Mouse (Mus musculus): ENCODE measurements around the gene Prmt2. TPM values are rescaled to one million over a fixed set of nuclear protein-coding genes. Genes with fewer than 3 reads are reported as not detected.

Prmt2 gene
- 59.4 and 61.7 TPM in 2 replicates for polyA plus RNA-seq (2015; fragmentation: Nextera tagmentation; extraction: Ambion mirVana)

DNA sequence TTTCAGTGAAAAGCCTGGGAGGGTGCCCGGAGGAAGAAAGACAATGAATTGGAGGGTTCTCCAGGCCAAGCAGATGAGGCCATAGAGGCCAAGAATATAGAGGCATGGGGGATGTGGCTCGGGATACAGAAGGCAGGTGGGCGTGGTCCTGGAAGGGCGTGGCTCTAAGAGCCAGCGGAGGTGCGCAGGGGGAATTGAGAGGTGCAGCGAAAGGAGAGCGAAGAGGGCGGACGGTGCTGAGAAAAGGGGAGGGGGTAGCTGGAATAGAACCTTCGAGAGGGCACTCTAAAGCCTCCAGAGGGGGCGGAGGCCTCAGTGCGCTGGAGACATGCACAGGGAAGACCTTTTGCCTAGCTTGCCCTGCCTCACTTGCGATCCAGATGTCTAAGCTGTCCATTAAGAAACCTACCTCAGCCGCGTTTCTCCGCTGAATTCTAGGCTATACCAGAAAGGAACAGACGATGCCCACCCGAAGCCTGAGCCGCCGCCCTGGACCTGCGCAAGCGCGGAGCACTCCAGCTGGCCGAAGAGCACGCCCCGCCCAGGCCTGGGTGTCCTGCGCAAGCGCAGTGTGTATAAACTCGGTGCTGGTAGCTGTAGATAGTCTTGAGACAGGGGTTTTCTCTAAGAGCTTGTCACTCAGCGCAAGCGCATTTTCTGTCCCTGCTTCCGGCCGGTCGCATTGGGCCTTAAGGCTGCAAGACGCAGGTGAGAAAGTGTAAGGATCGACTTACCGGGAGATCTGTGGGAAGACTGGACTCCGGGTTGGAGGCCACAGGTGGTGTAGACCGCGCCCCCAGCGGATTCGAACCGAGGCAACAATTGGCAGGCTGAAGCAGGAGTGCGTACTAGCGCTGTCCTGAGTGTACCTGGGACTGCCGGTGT is at the start of gene Prmt2:
TSS of gene Prmt2 (minus strand) at position 525 of the 885 bp plus-strand sequence.
- peaks cover 9% of the 10 kb centered on the region; the same call in 1 of the 2 replicates for H3K4me1 ChIP-seq
- ATAC-seq (ENCODE audit: insufficient number of reproducible peaks, low FRiP score, low TSS enrichment, low read depth), result peak; percentile 95
- under 1% methylated on average over 47 of the region's 47 CpGs for WGBS
- H3K4me2 ChIP-seq (replicated peaks), result peak within 1 kb of the TSS; percentile 70
- H3K9ac ChIP-seq, result peak within 1 kb of the TSS; percentile 45
- H3K4me3 ChIP-seq (replicated peaks), result peak within 1 kb of the TSS; percentile 70
- no peaks in the 10 kb centered on the region for H3K36me3 ChIP-seq
- H3K27me3 ChIP-seq, result no peaks in the 10 kb centered on the region
- peak within 1 kb of the TSS; percentile 90 for H3K27ac ChIP-seq (replicated peaks)
- H3K9me3 ChIP-seq (replicated peaks), result no peaks in the 10 kb centered on the region

- peaks cover 82% of the 10 kb centered on the region for H3K36me3 ChIP-seq
- H3K4me2 ChIP-seq (replicated peaks), result no peak overlapping the region
- H3K4me3 ChIP-seq (replicated peaks), result no peak overlapping the region
- 70% methylated on average over 5 of the region's 5 CpGs for WGBS
- H3K27ac ChIP-seq (replicated peaks), result no peak overlapping the region
- ATAC-seq (ENCODE audit: insufficient number of reproducible peaks, low FRiP score, low TSS enrichment, low read depth), result no peak
- H3K27me3 ChIP-seq, result no peaks in the 10 kb centered on the region
- no peaks in the 10 kb centered on the region for H3K9me3 ChIP-seq (replicated peaks)
- H3K9ac ChIP-seq, result no peak overlapping the region
- no peaks in the 10 kb centered on the region for H3K4me1 ChIP-seq
Observed at GRCm38 (mm10) chr10:76278541-76279097, 41.0 kb upstream of the Prmt2 start.

DNA sequence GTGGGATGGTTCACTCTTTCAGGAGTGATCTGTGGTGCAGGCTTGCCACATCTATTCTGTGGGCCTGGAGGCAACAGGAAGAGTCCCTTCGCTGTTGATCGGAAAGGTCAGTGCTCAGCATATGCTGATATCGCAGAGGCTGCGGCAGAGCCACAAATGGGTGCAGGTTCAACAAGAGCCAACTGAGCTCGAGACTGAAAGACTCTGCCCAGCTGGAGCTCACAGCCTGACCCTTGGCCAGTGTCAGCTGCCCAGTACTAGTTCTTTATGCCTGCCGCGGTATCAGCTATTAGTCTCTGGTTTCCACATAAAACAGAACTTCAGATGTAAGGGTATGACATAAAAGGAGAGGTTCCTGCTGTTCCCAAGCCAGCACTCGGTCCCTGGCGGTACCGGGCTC is 37.6 kb upstream of the Prmt2 start:
- no peak overlapping the region for H3K4me2 ChIP-seq (replicated peaks)
- WGBS, result 83% methylated on average over 10 of the region's 10 CpGs
- peaks cover 76% of the 10 kb centered on the region for H3K36me3 ChIP-seq
- no peak overlapping the region for H3K27ac ChIP-seq (replicated peaks)
- H3K9ac ChIP-seq, result no peak overlapping the region
- H3K4me1 ChIP-seq, result no peaks in the 10 kb centered on the region
- no peak overlapping the region for H3K4me3 ChIP-seq (replicated peaks)
- ATAC-seq (ENCODE audit: insufficient number of reproducible peaks, low FRiP score, low TSS enrichment, low read depth), result no peak
- no peaks in the 10 kb centered on the region for H3K9me3 ChIP-seq (replicated peaks)
- H3K27me3 ChIP-seq, result no peaks in the 10 kb centered on the region

GRCm38 (mm10) chr10:76271238-76271637 is 33.6 kb upstream of the Prmt2 start:
- no peaks in the 10 kb centered on the region for H3K27me3 ChIP-seq
- no peak overlapping the region for H3K9ac ChIP-seq
- 42% methylated on average over 8 of the region's 8 CpGs for WGBS
- no peak overlapping the region for H3K4me3 ChIP-seq (replicated peaks)
- no peak for ATAC-seq (ENCODE audit: insufficient number of reproducible peaks, low FRiP score, low TSS enrichment, low read depth)
- peaks cover 75% of the 10 kb centered on the region for H3K36me3 ChIP-seq
- no peaks in the 10 kb centered on the region for H3K4me1 ChIP-seq
- no peak overlapping the region for H3K27ac ChIP-seq (replicated peaks)
- H3K9me3 ChIP-seq (replicated peaks), result no peaks in the 10 kb centered on the region
- no peak overlapping the region for H3K4me2 ChIP-seq (replicated peaks)

DNA sequence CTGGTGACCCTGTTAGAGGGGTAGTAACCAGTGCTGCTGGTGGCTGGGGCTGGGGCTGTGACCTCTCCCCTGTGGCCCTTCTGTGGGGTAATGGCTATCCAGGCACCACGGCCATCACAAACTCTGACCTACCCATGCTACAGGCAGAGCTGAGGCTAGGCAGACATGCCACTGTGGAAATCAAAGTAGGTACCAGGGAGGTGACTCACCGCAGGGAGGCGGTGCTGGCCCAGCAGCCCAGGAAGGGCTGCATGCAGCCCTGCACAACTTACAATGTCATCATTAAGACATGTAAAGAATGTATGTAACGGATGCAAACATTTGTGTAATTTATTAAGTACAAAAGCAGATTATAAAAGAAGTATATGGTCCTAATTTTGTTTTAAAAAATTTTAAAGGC is 24.8 kb upstream of the Prmt2 start:
- Histone ChIP-seq H3K36me3 (peaks cover 32% of the 10 kb centered on the region), H3K4me3 (replicated peaks) (no peak overlapping the region), H3K9ac (no peak overlapping the region), H3K4me1 (peaks cover 12% of the 10 kb centered on the region), H3K4me2 (replicated peaks) (no peak overlapping the region), H3K27ac (replicated peaks) (no peak overlapping the region), H3K9me3 (replicated peaks) (no peaks in the 10 kb centered on the region), H3K27me3 (no peaks in the 10 kb centered on the region)
- WGBS, result 72% methylated on average over 4 of the region's 4 CpGs
- no peak for ATAC-seq (ENCODE audit: insufficient number of reproducible peaks, low FRiP score, low TSS enrichment, low read depth)

- Histone ChIP-seq H3K9ac (no peak overlapping the region), H3K36me3 (peaks cover 25% of the 10 kb centered on the region), H3K4me1 (peaks cover 12% of the 10 kb centered on the region), H3K4me2 (replicated peaks) (no peak overlapping the region), H3K9me3 (replicated peaks) (no peaks in the 10 kb centered on the region), H3K27ac (replicated peaks) (no peak overlapping the region), H3K4me3 (replicated peaks) (no peak overlapping the region), H3K27me3 (no peaks in the 10 kb centered on the region)
- 81% methylated on average over 3 of the region's 3 CpGs for WGBS
- no peak for ATAC-seq (ENCODE audit: insufficient number of reproducible peaks, low FRiP score, low TSS enrichment, low read depth)
Observed at GRCm38 (mm10) chr10:76261447-76261846, 23.8 kb upstream of the Prmt2 start.

- ATAC-seq (ENCODE audit: insufficient number of reproducible peaks, low FRiP score, low TSS enrichment, low read depth), result no peak
- peaks cover 17% of the 10 kb centered on the region for H3K36me3 ChIP-seq
- H3K9ac ChIP-seq, result no peak overlapping the region
- no peak overlapping the region for H3K4me3 ChIP-seq (replicated peaks)
- H3K27me3 ChIP-seq, result no peaks in the 10 kb centered on the region
- H3K4me1 ChIP-seq, result peaks cover 12% of the 10 kb centered on the region
- no peak overlapping the region for H3K4me2 ChIP-seq (replicated peaks)
- 48% methylated on average over 11 of the region's 11 CpGs for WGBS
- H3K9me3 ChIP-seq (replicated peaks), result no peaks in the 10 kb centered on the region
- H3K27ac ChIP-seq (replicated peaks), result no peak overlapping the region
Observed at GRCm38 (mm10) chr10:76260358-76261059, 22.8 kb upstream of the Prmt2 start.

GRCm38 (mm10) chr10:76259566-76260232 is 22.0 kb upstream of the Prmt2 start:
- no peak for ATAC-seq (ENCODE audit: insufficient number of reproducible peaks, low FRiP score, low TSS enrichment, low read depth)
- H3K4me1 ChIP-seq, result peaks cover 12% of the 10 kb centered on the region
- no peaks in the 10 kb centered on the region for H3K9me3 ChIP-seq (replicated peaks)
- H3K4me2 ChIP-seq (replicated peaks), result no peak overlapping the region
- 63% methylated on average over 18 of the region's 18 CpGs for WGBS
- no peak overlapping the region for H3K4me3 ChIP-seq (replicated peaks)
- no peak overlapping the region for H3K9ac ChIP-seq
- H3K27ac ChIP-seq (replicated peaks), result no peak overlapping the region
- H3K27me3 ChIP-seq, result no peaks in the 10 kb centered on the region
- peaks cover 11% of the 10 kb centered on the region; the same call in 1 of the 2 replicates for H3K36me3 ChIP-seq

DNA sequence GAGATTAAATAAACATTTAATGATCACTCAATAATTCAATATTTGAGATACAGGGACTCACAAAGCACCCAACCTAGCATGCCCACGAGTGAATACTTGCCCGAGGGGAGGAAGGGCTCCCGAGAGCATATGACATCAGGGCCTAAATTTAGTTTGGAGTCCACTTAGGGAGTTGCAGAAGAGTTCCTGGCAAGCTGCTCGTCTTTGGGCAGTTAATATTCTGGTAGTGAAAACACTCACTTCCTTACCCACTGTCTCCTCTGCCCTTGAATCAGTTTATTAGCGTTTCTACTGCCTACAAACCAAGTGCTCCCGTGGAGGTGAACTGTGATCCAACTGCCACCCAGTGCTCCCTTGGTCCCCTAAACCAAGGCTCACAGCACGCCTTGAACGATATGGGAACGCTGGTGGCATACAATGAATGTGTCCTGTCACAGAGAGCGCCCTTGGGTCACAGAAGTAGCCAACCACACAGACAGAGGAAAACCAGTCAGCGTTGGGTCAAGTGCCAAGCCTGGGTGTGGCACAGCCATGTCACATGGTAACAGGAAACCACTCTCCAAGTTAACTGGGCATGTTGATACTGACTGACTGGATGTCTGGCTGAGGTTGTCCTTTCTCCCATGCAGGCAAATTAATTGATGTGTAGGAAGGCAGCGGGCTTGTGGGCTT is 20.2 kb upstream of the Prmt2 start:
- Histone ChIP-seq H3K4me2 (replicated peaks) (no peak overlapping the region), H3K4me1 (peaks cover 20% of the 10 kb centered on the region), H3K27ac (replicated peaks) (no peak overlapping the region), H3K4me3 (replicated peaks) (no peak overlapping the region), H3K27me3 (no peaks in the 10 kb centered on the region), H3K36me3 (no peaks in the 10 kb centered on the region; the same call in 1 of the 2 replicates), H3K9me3 (replicated peaks) (no peaks in the 10 kb centered on the region), H3K9ac (no peak overlapping the region)
- 77% methylated on average over 12 of the region's 12 CpGs for whole genome bisulfite sequencing
- no peak for ATAC-seq (ENCODE audit: insufficient number of reproducible peaks, low FRiP score, low TSS enrichment, low read depth)

DNA sequence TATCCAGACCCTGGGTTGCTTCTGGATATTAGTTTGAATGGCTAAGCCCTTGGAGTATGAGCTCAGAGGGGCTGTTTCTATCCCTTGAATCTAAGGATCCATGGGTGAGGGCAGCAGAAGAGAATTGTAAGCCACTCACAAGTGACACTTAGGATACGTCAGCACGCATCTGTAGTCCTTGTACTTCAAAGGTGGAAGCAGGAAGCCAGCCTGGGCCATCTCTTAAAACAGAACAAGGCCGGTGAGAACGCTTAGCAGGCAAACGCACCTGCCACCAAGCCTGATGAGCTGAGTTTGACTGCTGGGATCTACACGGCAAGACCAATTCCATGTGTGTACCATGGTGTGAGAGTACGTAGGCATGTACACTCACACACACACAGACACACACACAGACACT is 19.6 kb upstream of the Prmt2 start:
- peaks cover 20% of the 10 kb centered on the region for H3K4me1 ChIP-seq
- no peak overlapping the region for H3K4me2 ChIP-seq (replicated peaks)
- WGBS, result 93% methylated on average over 7 of the region's 7 CpGs
- no peak for ATAC-seq (ENCODE audit: insufficient number of reproducible peaks, low FRiP score, low TSS enrichment, low read depth)
- H3K27ac ChIP-seq (replicated peaks), result no peak overlapping the region
- H3K9me3 ChIP-seq (replicated peaks), result no peaks in the 10 kb centered on the region
- H3K9ac ChIP-seq, result no peak overlapping the region
- no peak overlapping the region for H3K4me3 ChIP-seq (replicated peaks)
- H3K36me3 ChIP-seq, result no peaks in the 10 kb centered on the region; the same call in 1 of the 2 replicates
- no peaks in the 10 kb centered on the region for H3K27me3 ChIP-seq

All from embryonic facial prominence, embryonic 15.5 days (tissue).